Mouse (Mus musculus): Measurements from ENCODE around the gene Adamts12. TPM values are rescaled to one million over a fixed set of nuclear protein-coding genes. Genes with fewer than 3 reads are reported as not detected.

Adamts12 gene
- polyA plus RNA-seq, 1 experiment from 2014 or later: 0.20 TPM

DNA sequence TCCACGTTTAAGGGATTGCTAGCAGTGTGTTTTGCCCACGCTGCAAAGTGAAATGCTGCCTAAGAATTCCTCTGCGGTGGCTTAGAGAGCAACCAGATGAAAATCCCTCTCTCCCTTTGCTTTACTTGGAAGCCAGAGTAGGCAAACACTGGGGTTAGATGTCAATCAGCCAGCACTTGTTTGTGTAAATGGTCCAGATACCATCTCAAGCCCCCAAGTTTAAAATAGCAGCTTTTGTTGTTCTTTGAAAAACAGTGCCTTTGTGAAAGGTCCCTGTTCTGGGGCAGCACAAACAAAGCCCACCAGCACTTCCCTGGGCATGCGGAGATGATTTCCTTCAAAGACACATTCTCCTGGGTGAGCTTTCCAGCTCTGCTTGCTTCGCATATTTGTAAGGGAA is 1.7 kb downstream of the Adamts12 start:
- Histone ChIP-seq H3K27ac (ENCODE audit: low read depth) (no peak overlapping the region), H3K4me3 (ENCODE audit: low read depth, low read length) (0 out of 2 replicates have a peak overlapping the region, but pooled peaks have one; percentile 27), H3K27me3 (ENCODE audit: insufficient read depth, low read length) (no peaks in the 10 kb centered on the region), H3K4me2 (ENCODE audit: low read depth, low read length) (peak overlapping the region; percentile 67), H3K36me3 (replicated peaks; ENCODE audit: insufficient read depth, low read length) (no peaks in the 10 kb centered on the region), H3K9me3 (ENCODE audit: low read length) (no peaks in the 10 kb centered on the region), H3K4me1 (ENCODE audit: insufficient read depth) (peaks cover 4% of the 10 kb centered on the region; the same call in 1 of the 2 replicates), H3K9ac (replicated peaks) (no peak overlapping the region)
- 27% methylated on average over 5 of the region's 5 CpGs for WGBS (ENCODE audit: insufficient replicate concordance)
- DNase-seq (no peak), ATAC-seq (no peak)
- TF ChIP-seq EP300 (IDR thresholded peaks at IDR 0.05; ENCODE audit: low read depth) (no peak), CTCF (IDR thresholded peaks at IDR 0.05; ENCODE audit: low read depth) (no peak)

DNA sequence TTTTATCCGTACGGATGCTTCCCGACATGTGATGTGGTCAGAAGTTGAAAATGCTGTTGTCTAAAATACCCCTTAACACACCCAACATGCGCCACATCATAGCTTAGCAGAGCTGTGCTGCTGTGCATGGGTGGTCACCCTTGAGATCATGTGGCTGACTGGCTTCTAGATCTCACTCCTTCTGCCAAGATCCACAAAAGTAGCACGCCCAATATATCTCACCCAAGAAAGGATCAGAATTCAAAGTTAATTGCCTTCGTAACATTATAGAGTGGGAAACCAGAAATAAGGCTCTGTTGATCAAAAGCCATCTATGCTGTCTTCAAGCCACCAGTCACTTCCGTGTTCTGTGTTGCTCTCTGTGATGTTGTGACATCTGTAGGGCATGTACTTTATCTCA is 3.3 kb downstream of the Adamts12 start:
- 73% methylated on average over 7 of the region's 7 CpGs for whole genome bisulfite sequencing (ENCODE audit: insufficient replicate concordance)

DNA sequence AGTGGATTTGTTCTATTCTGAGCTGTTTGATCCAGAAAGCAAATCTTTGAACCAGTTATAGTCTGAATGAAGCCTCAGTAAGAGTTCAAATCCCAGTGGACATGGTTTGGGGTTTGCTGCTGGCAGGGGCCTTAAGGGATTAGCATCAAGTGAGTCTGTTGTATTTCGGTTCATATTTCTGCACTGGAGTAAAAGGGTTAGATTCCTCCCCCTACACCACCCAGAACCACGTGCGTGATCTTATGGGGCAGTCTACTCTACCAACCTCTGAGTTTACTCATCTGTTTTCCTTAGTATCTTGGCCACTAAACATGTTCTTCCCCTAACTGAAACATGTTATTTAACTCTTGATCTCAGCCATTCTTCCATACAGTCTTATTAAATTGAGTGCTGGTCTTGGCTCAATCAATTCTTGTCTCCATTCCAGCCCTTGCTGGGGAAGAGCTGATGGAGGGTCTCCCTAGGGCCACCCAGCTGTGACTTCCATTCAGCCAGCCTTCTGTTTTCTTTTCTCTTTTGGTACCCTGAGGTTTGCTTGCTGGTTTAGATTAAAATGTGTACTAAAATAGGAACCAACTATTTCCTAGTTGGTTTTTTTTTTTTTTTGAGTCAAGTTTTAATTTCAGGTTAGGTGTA is 11.3 kb downstream of the Adamts12 start:
- Histone ChIP-seq H3K9me3 (ENCODE audit: low read length) (no peaks in the 10 kb centered on the region), H3K4me1 (ENCODE audit: insufficient read depth) (no peaks in the 10 kb centered on the region), H3K4me3 (ENCODE audit: low read depth, low read length) (no peak overlapping the region), H3K36me3 (replicated peaks; ENCODE audit: insufficient read depth, low read length) (no peaks in the 10 kb centered on the region), H3K4me2 (ENCODE audit: low read depth, low read length) (no peak overlapping the region), H3K9ac (replicated peaks) (no peak overlapping the region), H3K27me3 (ENCODE audit: insufficient read depth, low read length) (no peaks in the 10 kb centered on the region), H3K27ac (ENCODE audit: low read depth) (no peak overlapping the region)
- ATAC-seq: no peak
- WGBS (ENCODE audit: insufficient replicate concordance): 78% methylated on average over 3 of the region's 3 CpGs
- DNase-seq: no peak
- TF ChIP-seq EP300 (IDR thresholded peaks at IDR 0.05; ENCODE audit: low read depth) (no peak), CTCF (IDR thresholded peaks at IDR 0.05; ENCODE audit: low read depth) (no peak)

More for the DNA sequence above, 3.3 kb downstream of the Adamts12 start:
- H3K9me3 ChIP-seq (ENCODE audit: low read length): no peaks in the 10 kb centered on the region
- no peak overlapping the region for H3K9ac ChIP-seq (replicated peaks)
- peaks cover 4% of the 10 kb centered on the region; the same call in 1 of the 2 replicates for H3K4me1 ChIP-seq (ENCODE audit: insufficient read depth)
- H3K27ac ChIP-seq (ENCODE audit: low read depth): no peak overlapping the region
- no peak overlapping the region for H3K4me3 ChIP-seq (ENCODE audit: low read depth, low read length)
- no peak for TF ChIP-seq EP300 (IDR thresholded peaks at IDR 0.05; ENCODE audit: low read depth)
- no peak for TF ChIP-seq CTCF (IDR thresholded peaks at IDR 0.05; ENCODE audit: low read depth)
- no peaks in the 10 kb centered on the region for H3K36me3 ChIP-seq (replicated peaks; ENCODE audit: insufficient read depth, low read length)
- no peak overlapping the region for H3K4me2 ChIP-seq (ENCODE audit: low read depth, low read length)
- H3K27me3 ChIP-seq (ENCODE audit: insufficient read depth, low read length): no peaks in the 10 kb centered on the region
- ATAC-seq (no peak), DNase-seq (no peak)

DNA sequence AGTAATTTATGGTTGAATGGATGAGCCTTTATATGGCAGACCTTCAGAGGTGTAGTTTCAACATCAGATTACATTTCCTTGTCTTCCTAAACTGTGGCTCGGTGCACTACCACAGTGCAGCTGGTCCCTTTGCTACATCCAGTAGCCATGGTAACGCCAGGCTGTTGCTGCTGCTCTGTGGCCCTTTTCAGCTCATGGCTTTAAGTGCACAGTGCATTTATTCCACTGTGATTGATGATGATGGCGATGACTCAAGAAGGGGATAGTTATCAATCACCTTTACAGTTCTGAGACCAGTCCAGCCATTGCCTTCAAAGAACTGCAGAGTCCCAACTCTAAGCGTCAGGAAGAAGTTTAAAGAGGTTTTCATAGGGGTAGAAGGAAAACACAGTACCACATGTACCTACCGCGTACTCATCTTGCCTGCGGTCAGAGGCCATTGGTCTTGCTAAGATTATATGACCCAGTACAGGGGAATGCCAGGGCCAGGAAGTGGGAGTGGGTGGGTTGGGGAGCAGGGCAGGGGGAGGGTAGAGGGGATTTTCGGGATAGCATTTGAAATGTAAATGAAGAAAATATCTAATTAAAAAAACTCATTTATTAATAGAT is 18.5 kb downstream of the Adamts12 start:
- Histone ChIP-seq H3K4me3 (ENCODE audit: low read depth, low read length) (no peak overlapping the region), H3K9me3 (ENCODE audit: low read length) (no peaks in the 10 kb centered on the region), H3K36me3 (replicated peaks; ENCODE audit: insufficient read depth, low read length) (no peaks in the 10 kb centered on the region), H3K27ac (ENCODE audit: low read depth) (no peak overlapping the region), H3K9ac (replicated peaks) (no peak overlapping the region), H3K27me3 (ENCODE audit: insufficient read depth, low read length) (no peaks in the 10 kb centered on the region), H3K4me2 (ENCODE audit: low read depth, low read length) (no peak overlapping the region), H3K4me1 (ENCODE audit: insufficient read depth) (no peaks in the 10 kb centered on the region)
- no peak for TF ChIP-seq EP300 (IDR thresholded peaks at IDR 0.05; ENCODE audit: low read depth)
- no peak for TF ChIP-seq CTCF (IDR thresholded peaks at IDR 0.05; ENCODE audit: low read depth)
- DNase-seq (no peak), ATAC-seq (no peak)
- 79% methylated on average over 8 of the region's 8 CpGs for WGBS (ENCODE audit: insufficient replicate concordance)

DNA sequence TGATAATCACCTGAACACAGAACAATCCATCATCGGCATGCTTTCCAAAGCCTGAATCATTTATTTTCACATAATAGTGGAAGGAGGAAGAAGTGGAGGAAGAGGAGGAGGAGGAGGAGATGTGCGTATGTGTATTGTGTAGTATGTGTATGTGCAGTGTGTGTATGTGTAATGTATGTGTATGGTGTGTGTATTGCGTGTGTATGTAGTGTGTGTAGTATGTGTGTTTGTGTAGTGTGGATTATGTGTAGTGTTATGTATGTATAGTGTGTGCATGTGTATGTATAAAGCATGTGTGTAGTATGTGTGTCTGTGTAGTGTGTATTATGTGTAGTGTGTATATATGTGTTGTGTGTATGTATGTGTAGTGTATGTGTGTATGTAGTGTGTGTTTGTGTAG is 19.1 kb downstream of the Adamts12 start:
- DNase-seq: no peak
- H3K9ac ChIP-seq (replicated peaks): no peak overlapping the region
- ATAC-seq: no peak
- H3K4me2 ChIP-seq (ENCODE audit: low read depth, low read length): no peak overlapping the region
- H3K4me3 ChIP-seq (ENCODE audit: low read depth, low read length): no peak overlapping the region
- H3K36me3 ChIP-seq (replicated peaks; ENCODE audit: insufficient read depth, low read length): no peaks in the 10 kb centered on the region
- no peaks in the 10 kb centered on the region for H3K4me1 ChIP-seq (ENCODE audit: insufficient read depth)
- TF ChIP-seq EP300 (IDR thresholded peaks at IDR 0.05; ENCODE audit: low read depth) (no peak), CTCF (IDR thresholded peaks at IDR 0.05; ENCODE audit: low read depth) (no peak)
- H3K27ac ChIP-seq (ENCODE audit: low read depth): no peak overlapping the region
- H3K27me3 ChIP-seq (ENCODE audit: insufficient read depth, low read length): no peaks in the 10 kb centered on the region
- no peaks in the 10 kb centered on the region for H3K9me3 ChIP-seq (ENCODE audit: low read length)
- 83% methylated on average over 3 of the region's 3 CpGs for WGBS (ENCODE audit: insufficient replicate concordance)

DNA sequence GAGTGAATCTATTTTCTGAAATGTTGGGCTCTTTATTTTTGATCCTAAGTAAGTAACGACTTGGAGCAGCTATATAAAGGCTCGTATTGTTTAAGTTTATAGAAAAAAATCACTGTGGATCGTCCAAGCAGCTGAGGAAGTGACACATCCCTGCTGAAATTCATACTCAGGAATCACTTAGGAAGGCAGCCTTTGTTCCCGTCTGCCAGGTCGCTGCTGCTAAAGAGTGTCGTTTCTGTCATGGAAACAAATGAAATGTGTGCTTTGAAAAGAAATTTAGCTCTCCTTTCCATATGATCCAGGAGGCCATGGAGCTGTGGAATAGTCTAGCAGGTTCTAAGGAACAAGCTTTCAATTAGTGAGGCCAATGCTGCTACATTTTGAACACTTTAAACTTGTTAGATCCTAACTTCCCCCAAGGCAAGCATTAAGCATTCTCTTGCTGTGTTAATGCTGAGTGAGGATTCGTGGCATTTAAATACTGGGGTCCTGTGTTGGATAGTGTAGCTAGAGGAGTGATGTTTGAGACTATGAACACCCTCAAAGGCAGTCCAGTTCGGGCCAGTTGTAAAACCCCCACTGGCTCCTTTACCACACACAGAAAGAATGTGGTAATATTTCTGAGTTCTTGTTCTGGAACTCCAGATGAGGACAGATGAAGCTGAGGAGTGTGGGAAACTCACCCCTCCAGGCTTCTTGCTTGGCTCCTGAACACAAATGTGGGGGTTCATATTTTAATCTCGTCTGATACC is 19.8 kb downstream of the Adamts12 start:
- TF ChIP-seq EP300 (IDR thresholded peaks at IDR 0.05; ENCODE audit: low read depth): no peak
- TF ChIP-seq CTCF (IDR thresholded peaks at IDR 0.05; ENCODE audit: low read depth): no peak
- DNase-seq: no peak
- Histone ChIP-seq H3K4me3 (ENCODE audit: low read depth, low read length) (no peak overlapping the region), H3K27ac (ENCODE audit: low read depth) (no peak overlapping the region), H3K4me1 (ENCODE audit: insufficient read depth) (no peaks in the 10 kb centered on the region), H3K9ac (replicated peaks) (no peak overlapping the region), H3K27me3 (ENCODE audit: insufficient read depth, low read length) (no peaks in the 10 kb centered on the region), H3K9me3 (ENCODE audit: low read length) (no peaks in the 10 kb centered on the region), H3K36me3 (replicated peaks; ENCODE audit: insufficient read depth, low read length) (no peaks in the 10 kb centered on the region), H3K4me2 (ENCODE audit: low read depth, low read length) (no peak overlapping the region)
- no peak for ATAC-seq
- WGBS (ENCODE audit: insufficient replicate concordance): 45% methylated on average over 9 of the region's 9 CpGs

Data from liver, postnatal 0 days (tissue).